Mouse (Mus musculus): ENCODE measurements around the gene Vps54. TPM values are rescaled to one million over a fixed set of nuclear protein-coding genes. Genes with fewer than 3 reads are reported as not detected.

The Vps54 gene
- total and polyA plus RNA-seq, 3 experiments = 13.2 to 16.1 TPM; not detected in 1

- Histone ChIP-seq H3K27me3 (ENCODE audit: control insufficient read depth in 1 of 2, insufficient read depth in 2 of 2, low read length in 2 of 2) (no peaks in the 10 kb centered on the region), H3K79me2 (ENCODE audit: control insufficient read depth, insufficient read depth, low read length, poor library complexity) (peaks cover 33% of the 10 kb centered on the region), H3K4me3 (ENCODE audit: control insufficient read depth in 1 of 2, insufficient read depth in 1 of 2, low read depth in 2 of 2, low read length in 2 of 2) (no peak overlapping the region), H3K9me3 (replicated peaks; ENCODE audit: insufficient read depth, low read length) (no peaks in the 10 kb centered on the region), H3K9ac (ENCODE audit: control insufficient read depth, low read depth, low read length, poor library complexity, severe bottlenecking) (no peak overlapping the region), H3K27ac (ENCODE audit: control insufficient read depth, low read depth, low read length) (no peak overlapping the region), H3K4me1 (ENCODE audit: control insufficient read depth in 1 of 2, insufficient read depth in 2 of 2, low read length in 2 of 2) (peaks cover 5 to 8% of the 10 kb centered on the region in 2 experiments; a peak in 3 of 4 replicates), H3K36me3 (ENCODE audit: control insufficient read depth in 1 of 2, insufficient read depth in 2 of 2, low read length in 2 of 2) (peaks cover 4 to 19% of the 10 kb centered on the region in 2 experiments; a peak in 3 of 4 replicates)
- DNase-seq (ENCODE audit: low read depth, low spot score) = peak; percentile 50
- TF ChIP-seq MXI1 (IDR thresholded peaks at IDR 0.05; ENCODE audit: low read depth, low read length) (no peak), MAX (IDR thresholded peaks at IDR 0.05; ENCODE audit: low read length) (peak; percentile 66), POLR2AphosphoS2 (IDR thresholded peaks at IDR 0.05; ENCODE audit: low read length) (no peak), GATA1 (IDR thresholded peaks at IDR 0.05; ENCODE audit: low read depth, low read length) (no peak), TAL1 (IDR thresholded peaks at IDR 0.05; ENCODE audit: low read length) (no peak), ZMIZ1 (IDR thresholded peaks at IDR 0.05; ENCODE audit: low read depth, low read length) (no peak), ZKSCAN1 (IDR thresholded peaks at IDR 0.05; ENCODE audit: low read depth, low read length) (no peak), GABPA (IDR thresholded peaks at IDR 0.05; ENCODE audit: low read depth, low read length) (no peak), SMC3 (IDR thresholded peaks at IDR 0.05; ENCODE audit: low read depth, low read length) (no peak), ETS1 (IDR thresholded peaks at IDR 0.05; ENCODE audit: low read depth, low read length) (no peak), KAT2A (conservative IDR thresholded peaks at IDR 0.05; ENCODE audit: low read depth, low read length) (no peak), BHLHE40 (IDR thresholded peaks at IDR 0.05; ENCODE audit: borderline replicate concordance, low read depth, low read length) (no peak), USF1 (IDR thresholded peaks at IDR 0.05; ENCODE audit: low read depth, low read length) (peak; percentile 49; the same call in 1 of the 2 replicates), JUND (IDR thresholded peaks at IDR 0.05; ENCODE audit: low read depth, low read length) (no peak), CHD1 (IDR thresholded peaks at IDR 0.05; ENCODE audit: low read depth, low read length) (no peak)
Observed at GRCm38 (mm10) chr11:21247203-21247865, 8.3 kb downstream of the Vps54 start.

- Histone ChIP-seq H3K79me2 (ENCODE audit: control insufficient read depth, insufficient read depth, low read length, poor library complexity) (peaks cover 30% of the 10 kb centered on the region), H3K4me1 (ENCODE audit: control insufficient read depth in 1 of 2, insufficient read depth in 2 of 2, low read length in 2 of 2) (peaks cover 5 to 8% of the 10 kb centered on the region in 2 experiments; a peak in 3 of 4 replicates), H3K36me3 (ENCODE audit: control insufficient read depth in 1 of 2, insufficient read depth in 2 of 2, low read length in 2 of 2) (peaks cover 4 to 17% of the 10 kb centered on the region in 2 experiments; a peak in 3 of 4 replicates), H3K27ac (ENCODE audit: control insufficient read depth, low read depth, low read length) (no peak overlapping the region), H3K27me3 (ENCODE audit: control insufficient read depth in 1 of 2, insufficient read depth in 2 of 2, low read length in 2 of 2) (no peaks in the 10 kb centered on the region), H3K9ac (ENCODE audit: control insufficient read depth, low read depth, low read length, poor library complexity, severe bottlenecking) (no peak overlapping the region), H3K4me3 (ENCODE audit: control insufficient read depth in 1 of 2, insufficient read depth in 1 of 2, low read depth in 2 of 2, low read length in 2 of 2) (no peak overlapping the region), H3K9me3 (replicated peaks; ENCODE audit: insufficient read depth, low read length) (no peaks in the 10 kb centered on the region)
- no peak for TF ChIP-seq ZNF384 (IDR thresholded peaks at IDR 0.05; ENCODE audit: low read depth, low read length)
- no peak for TF ChIP-seq SIN3A (IDR thresholded peaks at IDR 0.05; ENCODE audit: low read length)
- no peak for TF ChIP-seq NELFE (IDR thresholded peaks at IDR 0.05; ENCODE audit: low read depth, low read length)
- TF ChIP-seq MEF2A (IDR thresholded peaks at IDR 0.05; ENCODE audit: extremely low read depth, insufficient replicate concordance, low read depth, low read length, poor library complexity, severe bottlenecking) = no peak
- no peak for TF ChIP-seq JUND (IDR thresholded peaks at IDR 0.05; ENCODE audit: low read depth, low read length)
- TF ChIP-seq CTCF (IDR thresholded peaks at IDR 0.05 in 2 of 3, conservative IDR thresholded peaks at IDR 0.05 in 1 of 3; ENCODE audit: control insufficient read depth in 1 of 3, insufficient read depth in 1 of 3, low read depth in 2 of 3, low read length in 3 of 3, poor library complexity in 1 of 3, severe bottlenecking in 1 of 3) = no peak
- no peak for TF ChIP-seq ZMIZ1 (IDR thresholded peaks at IDR 0.05; ENCODE audit: low read depth, low read length)
- DNase-seq (ENCODE audit: low read depth, low spot score) = no peak
Observed at GRCm38 (mm10) chr11:21247940-21248339, 8.9 kb downstream of the Vps54 start.

All from MEL (cell line).